Mouse (Mus musculus): ENCODE results near the gene Tmem52. TPM values are rescaled to one million over a fixed set of nuclear protein-coding genes. Genes with fewer than 3 reads are reported as not detected.
"Not testable (repeated sequence)": the region's sequence is repeated elsewhere in the genome, so short reads cannot be mapped to it uniquely, and the experiment has no call there.

Tmem52 gene
- polyA plus RNA-seq, 1 experiment: not detected

DNA sequence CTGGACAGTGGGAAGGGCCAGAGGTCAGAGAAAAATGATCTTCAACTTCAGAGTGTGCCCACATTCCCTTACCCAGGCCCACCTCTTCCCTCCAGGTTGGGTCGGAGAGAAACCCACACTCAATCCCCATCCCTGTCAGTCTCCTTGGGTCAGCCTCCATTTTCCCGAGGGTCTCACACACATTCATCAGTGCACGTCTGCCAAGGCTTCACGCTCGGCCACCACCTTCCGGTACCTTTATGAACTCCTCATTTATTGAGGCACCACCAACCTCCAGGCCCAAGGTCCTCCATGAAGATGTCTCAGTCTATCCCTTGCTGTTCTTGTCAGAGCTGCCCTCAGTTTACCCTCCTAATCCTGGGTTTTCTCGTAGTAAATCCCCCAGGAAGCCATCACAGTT lies 2.1 kb downstream of the Tmem52 start:
- no peaks in the 10 kb centered on the region for H3K4me1 ChIP-seq (ENCODE audit: control insufficient read depth, insufficient read depth, low read length)

DNA sequence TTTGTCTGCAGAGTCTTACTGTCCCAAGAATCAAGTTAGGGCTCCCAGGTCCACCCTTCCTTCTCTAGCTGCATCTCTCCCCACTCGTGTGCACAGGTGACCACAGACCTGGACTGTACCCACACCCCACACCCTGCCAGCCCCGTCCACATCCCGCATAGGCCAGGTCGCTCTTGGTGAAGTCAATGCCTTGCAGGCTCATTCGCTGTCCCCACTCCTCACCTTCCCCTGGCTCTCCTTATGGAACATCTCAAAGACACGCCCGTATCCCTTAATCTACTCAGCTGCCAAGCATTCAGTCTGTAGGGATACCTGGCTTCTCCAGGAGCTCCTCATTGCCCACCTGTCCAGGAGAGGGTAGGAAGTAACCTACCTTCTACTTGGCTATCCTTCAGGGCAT lies 2.5 kb downstream of the Tmem52 start:
- TF ChIP-seq POLR2A (IDR thresholded peaks at IDR 0.05; ENCODE audit: low read depth, low read length) (no peak), CTCF (IDR thresholded peaks at IDR 0.05; ENCODE audit: borderline replicate concordance, insufficient read depth, low read length) (no peak)
- H3K4me3 ChIP-seq (ENCODE audit: insufficient read depth, low read length): no peak overlapping the region
- H3K4me1 ChIP-seq (ENCODE audit: control insufficient read depth, insufficient read depth, low read length): no peaks in the 10 kb centered on the region

More for the DNA sequence above, 2.1 kb downstream of the Tmem52 start:
- TF ChIP-seq CTCF (IDR thresholded peaks at IDR 0.05; ENCODE audit: borderline replicate concordance, insufficient read depth, low read length) (no peak), POLR2A (IDR thresholded peaks at IDR 0.05; ENCODE audit: low read depth, low read length) (no peak)
- no peak overlapping the region for H3K4me3 ChIP-seq (ENCODE audit: insufficient read depth, low read length)
- H3K27ac ChIP-seq (ENCODE audit: insufficient read depth, low read length): no peak overlapping the region

DNA sequence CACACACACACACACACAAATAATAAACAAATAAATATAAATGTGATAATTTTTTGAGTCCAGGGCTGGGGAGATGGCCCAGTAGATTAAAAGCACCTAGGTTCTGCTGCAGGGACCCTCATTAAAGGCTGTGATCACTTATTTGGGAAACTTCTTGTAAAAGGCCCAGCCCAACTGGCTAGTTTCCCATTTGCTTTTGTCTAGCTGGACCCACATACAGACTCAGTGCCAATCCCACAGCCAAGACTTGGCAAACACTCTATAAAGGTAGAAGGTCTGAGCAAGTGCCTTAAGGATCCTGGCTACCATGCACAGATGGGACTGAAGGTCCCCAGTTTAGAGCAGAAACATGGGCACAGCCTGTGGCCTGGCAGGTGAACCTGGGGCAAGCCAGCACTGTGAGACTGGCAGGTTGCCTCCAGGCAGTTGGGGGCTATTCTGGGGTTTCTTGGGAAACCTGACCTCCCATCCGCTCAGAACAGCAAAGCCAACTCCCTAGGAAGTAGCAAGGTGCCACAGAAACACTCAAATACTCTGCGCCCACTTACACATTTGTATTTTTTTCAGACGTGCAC lies 3.9 kb downstream of the Tmem52 start:
- no peak overlapping the region for H3K27ac ChIP-seq (ENCODE audit: insufficient read depth, low read length)
- H3K4me3 ChIP-seq (ENCODE audit: insufficient read depth, low read length): no peak overlapping the region
- TF ChIP-seq CTCF (IDR thresholded peaks at IDR 0.05; ENCODE audit: borderline replicate concordance, insufficient read depth, low read length) (no peak), POLR2A (IDR thresholded peaks at IDR 0.05; ENCODE audit: low read depth, low read length) (no peak)

More for the DNA sequence above, 2.5 kb downstream of the Tmem52 start:
- no peak overlapping the region for H3K27ac ChIP-seq (ENCODE audit: insufficient read depth, low read length)

DNA sequence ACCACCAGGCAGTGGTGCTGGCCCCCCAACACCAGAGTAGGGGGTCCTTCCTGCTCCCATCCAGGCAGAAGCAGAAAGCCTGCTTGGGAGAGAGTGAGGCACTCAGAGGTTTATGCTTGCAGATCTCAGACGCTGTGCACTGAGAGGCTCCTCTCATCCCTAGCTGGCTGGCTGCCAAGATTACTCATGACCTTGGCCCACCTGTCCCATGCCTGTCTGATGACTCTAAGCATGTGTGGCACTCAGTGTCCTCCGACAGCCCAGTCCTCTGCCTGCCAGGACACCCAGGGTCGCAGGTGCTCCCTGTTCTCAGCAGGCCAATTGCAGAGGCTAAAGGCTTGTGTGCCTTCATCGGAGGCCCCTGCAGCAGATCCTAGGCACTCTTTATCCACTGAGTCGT lies 4.4 kb downstream of the Tmem52 start:
- no peaks in the 10 kb centered on the region for H3K4me1 ChIP-seq (ENCODE audit: control insufficient read depth, insufficient read depth, low read length)
- H3K4me3 ChIP-seq (ENCODE audit: insufficient read depth, low read length): no peak overlapping the region
- no peak overlapping the region for H3K27ac ChIP-seq (ENCODE audit: insufficient read depth, low read length)

More for the DNA sequence above, 3.9 kb downstream of the Tmem52 start:
- no peaks in the 10 kb centered on the region for H3K4me1 ChIP-seq (ENCODE audit: control insufficient read depth, insufficient read depth, low read length)

DNA sequence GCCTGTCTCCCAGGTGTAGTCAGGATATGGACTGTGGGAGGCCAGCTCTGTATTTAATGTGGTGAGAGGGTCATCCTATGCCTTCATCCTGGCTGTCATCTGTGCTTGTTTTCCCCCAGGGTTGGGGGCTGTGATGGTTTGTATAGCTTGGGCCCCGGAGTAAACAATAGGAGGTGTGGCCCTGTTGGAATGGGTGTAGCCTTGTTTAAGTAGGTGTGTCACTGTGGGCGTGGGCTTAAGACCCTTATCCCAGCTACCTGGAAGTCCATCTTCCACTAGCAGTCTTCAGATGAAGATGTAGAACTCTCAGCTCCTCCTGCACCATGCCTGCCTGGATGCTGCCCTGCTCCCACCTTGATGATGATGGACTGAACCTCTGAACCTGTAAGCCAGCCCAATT lies 4.9 kb downstream of the Tmem52 start:
- H3K4me1 ChIP-seq (ENCODE audit: control insufficient read depth, insufficient read depth, low read length); H3K4me3 ChIP-seq (ENCODE audit: insufficient read depth, low read length); H3K27ac ChIP-seq (ENCODE audit: insufficient read depth, low read length): not testable (repeated sequence)

More for the DNA sequence above, 4.4 kb downstream of the Tmem52 start:
- TF ChIP-seq POLR2A (IDR thresholded peaks at IDR 0.05; ENCODE audit: low read depth, low read length): no peak
- no peak for TF ChIP-seq CTCF (IDR thresholded peaks at IDR 0.05; ENCODE audit: borderline replicate concordance, insufficient read depth, low read length)

DNA sequence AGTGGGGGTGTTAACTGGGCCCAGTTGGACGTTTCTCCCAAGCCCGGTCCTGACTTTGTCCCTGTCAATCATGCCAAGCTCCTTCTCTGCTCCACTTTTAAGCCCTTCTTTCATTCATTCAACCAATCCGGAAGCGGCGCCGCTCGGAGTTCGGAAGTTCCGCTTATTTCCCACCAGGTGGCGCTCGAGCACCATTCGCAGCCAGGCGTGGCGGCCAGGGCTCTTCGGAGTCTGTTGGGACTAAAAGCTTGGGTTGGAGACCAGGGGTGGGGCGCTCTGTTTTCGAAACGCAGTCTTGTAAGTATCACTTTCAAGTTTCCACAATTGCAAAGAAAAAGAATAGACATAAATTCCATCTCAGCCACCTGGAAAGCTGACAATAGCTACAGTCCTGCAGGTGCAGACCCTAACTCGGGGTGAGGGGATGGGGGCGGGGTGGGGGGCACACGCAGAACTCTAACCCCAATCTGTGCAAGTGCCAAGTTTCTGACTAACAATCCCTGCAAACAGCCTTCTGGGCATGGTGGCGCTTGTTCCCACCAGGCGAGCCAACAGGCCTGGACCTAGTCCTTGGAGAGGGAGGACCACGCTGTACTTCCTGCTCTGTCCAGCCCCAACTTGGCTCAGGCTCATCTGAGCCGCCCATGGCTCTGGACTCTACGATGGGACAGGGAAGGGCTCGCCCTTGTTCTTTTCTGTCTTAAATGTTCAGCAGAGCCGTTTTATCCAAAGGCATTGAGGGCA lies 12.6 kb downstream of the Tmem52 start:
- Histone ChIP-seq H3K4me1 (ENCODE audit: control insufficient read depth, insufficient read depth, low read length) (no peaks in the 10 kb centered on the region), H3K27ac (ENCODE audit: insufficient read depth, low read length) (peak overlapping the region; percentile 28), H3K4me3 (ENCODE audit: insufficient read depth, low read length) (no peak overlapping the region)
- peak; percentile 78 for TF ChIP-seq CTCF (IDR thresholded peaks at IDR 0.05; ENCODE audit: borderline replicate concordance, insufficient read depth, low read length)
- TF ChIP-seq POLR2A (IDR thresholded peaks at IDR 0.05; ENCODE audit: low read depth, low read length): no peak

DNA sequence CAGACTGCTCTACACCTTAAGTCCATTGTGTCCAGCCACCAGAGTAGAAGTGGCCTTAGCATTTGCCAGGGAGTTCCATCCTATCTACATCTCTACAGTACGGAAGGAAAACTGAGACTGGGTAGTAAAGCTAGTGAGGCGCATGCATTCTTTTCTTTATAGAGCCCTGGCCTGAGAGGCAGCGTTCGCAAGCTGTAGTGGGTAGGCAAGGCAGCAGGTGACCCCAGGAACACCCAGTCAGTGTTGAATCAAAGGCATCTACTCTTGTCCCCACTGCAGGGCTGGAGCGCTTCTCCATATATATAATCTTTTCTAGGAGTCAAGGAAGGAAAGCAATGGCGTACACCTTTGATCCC lies 13.2 kb downstream of the Tmem52 start:
- TF ChIP-seq CTCF (IDR thresholded peaks at IDR 0.05; ENCODE audit: borderline replicate concordance, insufficient read depth, low read length): no peak
- no peak for TF ChIP-seq POLR2A (IDR thresholded peaks at IDR 0.05; ENCODE audit: low read depth, low read length)
- no peaks in the 10 kb centered on the region for H3K4me1 ChIP-seq (ENCODE audit: control insufficient read depth, insufficient read depth, low read length)
- H3K27ac ChIP-seq (ENCODE audit: insufficient read depth, low read length): peak overlapping the region; percentile 28
- H3K4me3 ChIP-seq (ENCODE audit: insufficient read depth, low read length): no peak overlapping the region

DNA sequence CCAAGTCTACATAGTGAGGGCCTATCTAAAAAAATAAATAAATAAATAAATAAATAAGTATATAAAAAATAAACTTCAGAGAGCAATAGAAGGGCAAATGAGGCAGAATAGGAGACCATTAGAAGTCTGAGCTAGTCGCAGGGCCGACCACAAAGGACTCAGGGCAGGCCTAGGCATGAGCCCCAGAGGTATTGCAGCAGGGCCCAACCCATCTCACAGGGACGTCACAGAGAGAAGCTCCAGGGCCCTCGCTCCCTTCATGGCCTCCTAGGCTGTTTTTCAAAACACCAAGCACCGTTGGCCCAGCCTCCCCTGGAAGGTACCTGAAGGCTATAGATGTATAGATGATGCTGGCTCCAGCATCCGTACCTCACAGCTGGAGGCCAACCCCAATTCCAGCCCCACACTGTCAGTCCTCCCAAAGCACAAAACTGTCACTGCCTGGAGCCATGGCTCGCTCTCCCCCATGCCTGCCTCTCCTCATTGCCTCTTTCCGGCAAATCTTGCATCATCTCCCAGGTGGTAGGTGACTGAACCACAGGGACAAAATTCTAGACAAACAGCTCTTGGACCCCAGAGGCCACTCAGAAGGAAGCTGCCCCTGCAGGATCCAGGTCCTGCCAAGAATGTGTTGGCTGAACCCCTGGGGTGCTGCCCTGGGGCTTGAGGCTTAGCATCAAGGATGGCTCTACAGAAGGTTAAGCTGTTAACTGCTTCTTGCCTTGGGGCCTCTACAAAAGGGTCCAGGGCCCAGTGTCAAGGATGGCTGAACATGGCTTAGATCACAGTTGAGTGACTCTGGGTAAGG lies 14.0 kb downstream of the Tmem52 start:
- H3K27ac ChIP-seq (ENCODE audit: insufficient read depth, low read length): no peak overlapping the region
- TF ChIP-seq POLR2A (IDR thresholded peaks at IDR 0.05; ENCODE audit: low read depth, low read length) (no peak), CTCF (IDR thresholded peaks at IDR 0.05; ENCODE audit: borderline replicate concordance, insufficient read depth, low read length) (no peak)
- no peak overlapping the region for H3K4me3 ChIP-seq (ENCODE audit: insufficient read depth, low read length)
- H3K4me1 ChIP-seq (ENCODE audit: control insufficient read depth, insufficient read depth, low read length): 0 out of 2 replicates have a peak, but pooled peaks cover 2% of the 10 kb centered on the region

DNA sequence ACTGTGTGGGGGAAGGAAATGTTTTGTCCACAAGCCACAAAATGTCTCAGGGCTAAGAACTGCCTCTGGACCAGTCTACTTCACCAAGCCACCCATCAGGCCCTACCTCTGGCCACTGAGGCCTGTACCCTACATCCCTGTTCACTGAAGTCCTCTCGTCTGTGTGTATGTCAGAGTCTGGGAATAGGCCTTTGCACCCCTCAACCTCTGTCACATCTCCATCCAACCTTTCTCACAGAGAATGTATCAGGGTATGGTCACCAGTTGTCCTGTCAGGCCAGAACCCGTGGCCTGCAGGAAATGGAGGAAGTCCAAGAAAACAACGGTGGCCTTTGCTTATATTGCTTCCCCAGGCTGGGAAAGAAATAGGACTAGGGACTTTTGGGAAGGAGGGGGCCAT lies 16.6 kb downstream of the Tmem52 start:
- H3K4me3 ChIP-seq (ENCODE audit: insufficient read depth, low read length): no peak overlapping the region
- H3K27ac ChIP-seq (ENCODE audit: insufficient read depth, low read length): no peak overlapping the region
- peaks cover 5% of the 10 kb centered on the region; the same call in 1 of the 2 replicates for H3K4me1 ChIP-seq (ENCODE audit: control insufficient read depth, insufficient read depth, low read length)
- TF ChIP-seq POLR2A (IDR thresholded peaks at IDR 0.05; ENCODE audit: low read depth, low read length): no peak
- TF ChIP-seq CTCF (IDR thresholded peaks at IDR 0.05; ENCODE audit: borderline replicate concordance, insufficient read depth, low read length): no peak

DNA sequence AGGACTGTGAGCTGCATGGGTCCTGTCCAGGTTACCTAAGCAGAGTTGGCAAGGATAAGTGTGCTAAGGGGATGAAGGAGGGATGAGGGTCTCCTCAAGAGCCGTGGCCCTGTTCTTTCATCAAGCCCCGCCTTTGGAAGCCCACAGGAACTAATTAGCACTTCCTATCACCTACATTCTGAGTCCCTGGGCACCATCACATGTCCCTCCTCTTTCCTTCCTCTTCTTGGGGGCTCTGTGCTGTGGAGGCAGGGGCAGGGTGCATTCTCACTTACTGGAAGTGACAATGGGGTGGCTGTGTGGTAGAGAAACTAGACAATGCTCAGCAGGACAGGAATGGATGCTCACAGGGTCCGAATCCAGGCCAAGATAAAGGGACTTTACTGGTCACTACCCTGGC lies 18.8 kb downstream of the Tmem52 start:
- TF ChIP-seq POLR2A (IDR thresholded peaks at IDR 0.05; ENCODE audit: low read depth, low read length) (no peak), CTCF (IDR thresholded peaks at IDR 0.05; ENCODE audit: borderline replicate concordance, insufficient read depth, low read length) (no peak)
- Histone ChIP-seq H3K4me1 (ENCODE audit: control insufficient read depth, insufficient read depth, low read length) (peaks cover 7% of the 10 kb centered on the region; the same call in 1 of the 2 replicates), H3K27ac (ENCODE audit: insufficient read depth, low read length) (peak overlapping the region; percentile 34), H3K4me3 (ENCODE audit: insufficient read depth, low read length) (no peak overlapping the region)
